16 mouse cellular contexts compared by ENCODE assay signal in the genomic region with DNA sequence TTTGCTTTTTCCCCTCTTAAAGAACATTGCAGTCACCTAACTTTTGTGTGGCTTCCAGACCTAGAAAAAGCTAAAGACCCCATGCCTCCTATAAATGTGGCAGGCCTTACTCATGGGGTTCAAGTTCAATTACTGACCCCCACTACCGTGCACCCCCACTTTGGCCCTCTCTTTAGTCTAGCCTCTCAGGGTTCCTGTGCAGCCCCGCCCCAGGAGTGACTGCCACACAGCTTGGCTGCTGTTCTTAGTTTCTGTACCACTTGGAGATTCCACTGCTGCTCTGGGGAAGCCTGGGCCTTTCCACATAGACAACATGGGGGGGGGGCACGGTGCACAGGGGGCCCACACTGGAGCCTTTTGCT.
DNase-seq lines count a peak whose midpoint lies in the region; ATAC-seq lines count a peak whose summit lies in the region.
"Had no signal": no experiment of that assay in that cellular context is flagged by ENCODE, and none has a peak within 500 bp of the region (broad histone marks: within the 10 kb centered on the region; RNA-seq: fewer than 3 reads in every experiment).

No protein-coding gene starts in this region.

- no peak overlapping the region for H3K9ac ChIP-seq in embryonic facial prominence, embryonic 13.5 days
- H3K9ac ChIP-seq in heart, embryonic 14.5 days (ENCODE audit: low read length): no peak overlapping the region
- no peak overlapping the region for H3K9ac ChIP-seq in lung, embryonic 15.5 days
- no peak overlapping the region for H3K9ac ChIP-seq in stomach, embryonic 16.5 days (ENCODE audit: low read length)
- H3K9ac ChIP-seq: hindbrain, embryonic 15.5 days; liver, embryonic 15.5 days had no signal

- 78% methylated on average over 3 of the region's 3 CpGs for WGBS in embryonic facial prominence, embryonic 13.5 days
- 84% methylated on average over 3 of the region's 3 CpGs for WGBS in embryonic facial prominence, embryonic 10.5 days
- WGBS in heart, embryonic 14.5 days: 54% methylated on average over 3 of the region's 3 CpGs
- WGBS in lung, embryonic 15.5 days: 69% methylated on average over 3 of the region's 3 CpGs
- 64% methylated on average over 3 of the region's 3 CpGs for WGBS in stomach, embryonic 16.5 days

- H3K4me1 ChIP-seq in embryonic facial prominence, embryonic 13.5 days: peaks cover 21% of the 10 kb centered on the region
- H3K4me1 ChIP-seq in embryonic facial prominence, embryonic 10.5 days: peaks cover 14% of the 10 kb centered on the region
- peaks cover 25 to 36% of the 10 kb centered on the region in 2 experiments for H3K4me1 ChIP-seq in heart, embryonic 14.5 days (ENCODE audit: control insufficient read depth in 2 of 2, insufficient read depth in 2 of 2, low read length in 2 of 2)
- peaks cover 14% of the 10 kb centered on the region for H3K4me1 ChIP-seq in lung, embryonic 15.5 days
- no peaks in the 10 kb centered on the region; the same call in 1 of the 2 replicates for H3K4me1 ChIP-seq in stomach, embryonic 16.5 days (ENCODE audit: control insufficient read depth, insufficient read depth, low read length)

- no peak overlapping the region for H3K4me2 ChIP-seq in embryonic facial prominence, embryonic 13.5 days
- no peak overlapping the region for H3K4me2 ChIP-seq in heart, embryonic 14.5 days (ENCODE audit: low read length)
- no peak overlapping the region for H3K4me2 ChIP-seq in lung, embryonic 15.5 days
- no peak overlapping the region for H3K4me2 ChIP-seq in stomach, embryonic 16.5 days (ENCODE audit: low read depth, low read length)
- H3K4me2 ChIP-seq: hindbrain, embryonic 15.5 days; liver, embryonic 15.5 days had no signal

- H3K27me3 ChIP-seq in embryonic facial prominence, embryonic 13.5 days: peaks cover 5% of the 10 kb centered on the region
- no peaks in the 10 kb centered on the region; the same call in 1 of the 2 replicates for H3K27me3 ChIP-seq in embryonic facial prominence, embryonic 10.5 days (replicated peaks; ENCODE audit: low read depth, poor library complexity, severe bottlenecking)
- no peaks in the 10 kb centered on the region for H3K27me3 ChIP-seq in heart, embryonic 14.5 days (ENCODE audit: control insufficient read depth, insufficient read depth, low read length)
- H3K27me3 ChIP-seq in lung, embryonic 15.5 days: no peaks in the 10 kb centered on the region
- H3K27me3 ChIP-seq in stomach, embryonic 16.5 days (ENCODE audit: control insufficient read depth, insufficient read depth, low read length): no peaks in the 10 kb centered on the region
- H3K27me3 ChIP-seq: hindbrain, embryonic 15.5 days; liver, embryonic 15.5 days had no signal

- 0 out of 2 replicates have a peak, but pooled peaks have one; percentile 8 for ATAC-seq in embryonic facial prominence, embryonic 13.5 days (ENCODE audit: insufficient number of reproducible peaks, insufficient read depth, low FRiP score, low TSS enrichment, low read depth)
- 0 out of 2 replicates have a peak, but pooled peaks have one; percentile 10 for ATAC-seq in heart, embryonic 14.5 days (ENCODE audit: insufficient number of reproducible peaks, insufficient read depth, low FRiP score, low read depth)
- no peak for ATAC-seq in lung, embryonic 15.5 days (ENCODE audit: borderline replicate concordance, extremely low read depth, low FRiP score, low TSS enrichment)
- ATAC-seq in stomach, embryonic 16.5 days (ENCODE audit: insufficient read depth, low FRiP score): peak; percentile 48; the same call in 1 of the 2 replicates

- H3K27ac ChIP-seq in embryonic facial prominence, embryonic 13.5 days: no peak overlapping the region
- H3K27ac ChIP-seq in embryonic facial prominence, embryonic 10.5 days (replicated peaks): no peak overlapping the region
- peak overlapping the region; percentile 37 to 68; a peak in 3 of 4 replicates for H3K27ac ChIP-seq in heart, embryonic 14.5 days (replicated peaks in 1 of 2; ENCODE audit: control insufficient read depth in 1 of 2, insufficient read depth in 1 of 2, low read depth in 2 of 2, low read length in 2 of 2)
- H3K27ac ChIP-seq in lung, embryonic 15.5 days: 0 out of 2 replicates have a peak overlapping the region, but pooled peaks have one; percentile 15
- H3K27ac ChIP-seq in stomach, embryonic 16.5 days (ENCODE audit: low read length): peak overlapping the region; percentile 35; the same call in 1 of the 2 replicates
- H3K27ac ChIP-seq: hindbrain, embryonic 15.5 days; layer of hippocampus, adult 2 months; liver, embryonic 15.5 days had no signal

- no peak for DNase-seq in embryonic facial prominence, embryonic 10.5 days (ENCODE audit: low spot score)
- no peak for DNase-seq in heart, adult 8-10 months (ENCODE audit: low spot score)
- no peak for DNase-seq in lung, postnatal 25 days (ENCODE audit: low spot score)
- no peak for DNase-seq in adrenal gland, postnatal 36 days
- DNase-seq: cerebellum, adult 11 months; kidney, postnatal 14 days; layer of hippocampus, postnatal 36 days; right cerebral cortex, adult 18-20 months; thymus, postnatal 36 days had no signal

- peaks cover 19% of the 10 kb centered on the region for H3K36me3 ChIP-seq in embryonic facial prominence, embryonic 13.5 days
- peaks cover 10% of the 10 kb centered on the region for H3K36me3 ChIP-seq in embryonic facial prominence, embryonic 10.5 days (replicated peaks)
- peaks cover 37% of the 10 kb centered on the region for H3K36me3 ChIP-seq in heart, embryonic 14.5 days (ENCODE audit: control insufficient read depth, insufficient read depth, low read length)
- peaks cover 16% of the 10 kb centered on the region for H3K36me3 ChIP-seq in lung, embryonic 15.5 days
- H3K36me3 ChIP-seq in stomach, embryonic 16.5 days (ENCODE audit: control insufficient read depth, insufficient read depth, low read length): 0 out of 2 replicates have a peak, but pooled peaks cover 10% of the 10 kb centered on the region
- H3K36me3 ChIP-seq: hindbrain, embryonic 15.5 days had no signal

- no peaks in the 10 kb centered on the region for H3K9me3 ChIP-seq in embryonic facial prominence, embryonic 13.5 days
- no peaks in the 10 kb centered on the region for H3K9me3 ChIP-seq in embryonic facial prominence, embryonic 10.5 days
- no peaks in the 10 kb centered on the region for H3K9me3 ChIP-seq in heart, embryonic 14.5 days (ENCODE audit: control insufficient read depth, low read length)
- H3K9me3 ChIP-seq in lung, embryonic 15.5 days: no peaks in the 10 kb centered on the region
- no peaks in the 10 kb centered on the region for H3K9me3 ChIP-seq in stomach, embryonic 16.5 days (replicated peaks; ENCODE audit: control insufficient read depth, low read length)
- H3K9me3 ChIP-seq: hindbrain, embryonic 15.5 days; liver, embryonic 15.5 days had no signal

- H3K4me3 ChIP-seq in embryonic facial prominence, embryonic 13.5 days: no peak overlapping the region
- H3K4me3 ChIP-seq in embryonic facial prominence, embryonic 10.5 days: no peak overlapping the region
- H3K4me3 ChIP-seq in heart, embryonic 14.5 days (ENCODE audit: control insufficient read depth in 1 of 2, insufficient read depth in 1 of 2, low read depth in 1 of 2, low read length in 2 of 2): no peak overlapping the region
- H3K4me3 ChIP-seq in lung, embryonic 15.5 days: no peak overlapping the region
- no peak overlapping the region for H3K4me3 ChIP-seq in stomach, embryonic 16.5 days (replicated peaks; ENCODE audit: low read length)
- H3K4me3 ChIP-seq: hindbrain, embryonic 15.5 days; layer of hippocampus, adult 2 months; liver, embryonic 15.5 days had no signal

Comparison
In these comparisons a context has a peak if more than half of its experiments do, and no peak if none do; other contexts are left out.
1. H3K27ac ChIP-seq: peak in heart, embryonic 14.5 days (2 of 2), lung, embryonic 15.5 days (single experiment) and stomach, embryonic 16.5 days (single experiment); none in embryonic facial prominence, embryonic 13.5 days (single experiment) and embryonic facial prominence, embryonic 10.5 days (single experiment).